Mouse (Mus musculus): Measurements from ENCODE around the gene Slc28a1. TPM values are rescaled to one million over a fixed set of nuclear protein-coding genes. Genes with fewer than 3 reads are reported as not detected.
"Not testable (repeated sequence)": the region's sequence is repeated elsewhere in the genome, so short reads cannot be mapped to it uniquely, and the experiment has no call there.

The Slc28a1 gene
- polyA plus RNA-seq, 1 experiment from 2014 or later: not detected

- 50% methylated on average over 5 of the region's 5 CpGs for WGBS
- Histone ChIP-seq H3K27me3 (no peaks in the 10 kb centered on the region), H3K4me2 (replicated peaks) (no peak overlapping the region), H3K36me3 (no peaks in the 10 kb centered on the region), H3K4me1 (replicated peaks) (no peaks in the 10 kb centered on the region), H3K9me3 (peaks cover 4% of the 10 kb centered on the region), H3K27ac (no peak overlapping the region), H3K4me3 (replicated peaks) (no peak overlapping the region), H3K9ac (replicated peaks) (no peak overlapping the region)
- no peak for ATAC-seq
These were observed 61.7 kb downstream of the Slc28a1 start for GRCm38 (mm10) chr7:81176187-81176769.

- Histone ChIP-seq H3K36me3 (no peaks in the 10 kb centered on the region), H3K9ac (replicated peaks) (no peak overlapping the region), H3K4me1 (replicated peaks) (no peaks in the 10 kb centered on the region), H3K27me3 (no peaks in the 10 kb centered on the region), H3K4me3 (replicated peaks) (no peak overlapping the region), H3K27ac (no peak overlapping the region), H3K4me2 (replicated peaks) (no peak overlapping the region), H3K9me3 (no peaks in the 10 kb centered on the region)
- WGBS: 81% methylated on average over 5 of the region's 5 CpGs
- ATAC-seq: no peak
These were observed 64.9 kb downstream of the Slc28a1 start for GRCm38 (mm10) chr7:81179494-81179893.

GRCm38 (mm10) chr7:81182492-81183175 is 68.0 kb downstream of the Slc28a1 start:
- WGBS: 84% methylated on average over 10 of the region's 10 CpGs
- H3K9ac ChIP-seq (replicated peaks): no peak overlapping the region
- no peaks in the 10 kb centered on the region for H3K4me1 ChIP-seq (replicated peaks)
- no peaks in the 10 kb centered on the region for H3K27me3 ChIP-seq
- ATAC-seq: no peak
- no peaks in the 10 kb centered on the region for H3K36me3 ChIP-seq
- no peak overlapping the region for H3K4me3 ChIP-seq (replicated peaks)
- H3K4me2 ChIP-seq (replicated peaks): no peak overlapping the region
- H3K9me3 ChIP-seq: no peaks in the 10 kb centered on the region
- H3K27ac ChIP-seq: no peak overlapping the region

GRCm38 (mm10) chr7:81183181-81183580 is 68.6 kb downstream of the Slc28a1 start:
- Histone ChIP-seq H3K4me2 (replicated peaks) (no peak overlapping the region), H3K27me3 (no peaks in the 10 kb centered on the region), H3K9me3 (no peaks in the 10 kb centered on the region), H3K4me1 (replicated peaks) (no peaks in the 10 kb centered on the region), H3K4me3 (replicated peaks) (no peak overlapping the region), H3K36me3 (no peaks in the 10 kb centered on the region), H3K9ac (replicated peaks) (no peak overlapping the region), H3K27ac (no peak overlapping the region)
- ATAC-seq: no peak

- WGBS: 83% methylated on average over 2 of the region's 2 CpGs
- Histone ChIP-seq H3K9me3 (no peaks in the 10 kb centered on the region), H3K9ac (replicated peaks) (no peak overlapping the region), H3K36me3 (no peaks in the 10 kb centered on the region), H3K4me1 (replicated peaks) (no peaks in the 10 kb centered on the region), H3K27ac (no peak overlapping the region), H3K4me2 (replicated peaks) (no peak overlapping the region), H3K4me3 (replicated peaks) (no peak overlapping the region), H3K27me3 (no peaks in the 10 kb centered on the region)
- ATAC-seq: no peak
These were observed 69.5 kb downstream of the Slc28a1 start for GRCm38 (mm10) chr7:81184136-81184535.

GRCm38 (mm10) chr7:81184651-81185050 is 70.1 kb downstream of the Slc28a1 start:
- no peaks in the 10 kb centered on the region for H3K9me3 ChIP-seq
- H3K27me3 ChIP-seq: no peaks in the 10 kb centered on the region
- no peak overlapping the region for H3K4me3 ChIP-seq (replicated peaks)
- H3K4me2 ChIP-seq (replicated peaks): no peak overlapping the region
- no peak for ATAC-seq
- no peak overlapping the region for H3K27ac ChIP-seq
- no peaks in the 10 kb centered on the region for H3K4me1 ChIP-seq (replicated peaks)
- H3K9ac ChIP-seq (replicated peaks): no peak overlapping the region
- 75% methylated on average over 1 of the region's 1 CpGs for WGBS
- no peaks in the 10 kb centered on the region for H3K36me3 ChIP-seq

GRCm38 (mm10) chr7:81186036-81186435 is 71.4 kb downstream of the Slc28a1 start:
- H3K4me2 ChIP-seq (replicated peaks); H3K4me1 ChIP-seq (replicated peaks); H3K4me3 ChIP-seq (replicated peaks); H3K9ac ChIP-seq (replicated peaks); H3K9me3 ChIP-seq; H3K27ac ChIP-seq; ATAC-seq; H3K27me3 ChIP-seq; H3K36me3 ChIP-seq: not testable (repeated sequence)

GRCm38 (mm10) chr7:81189180-81189579 is 74.6 kb downstream of the Slc28a1 start:
- 85% methylated on average over 9 of the region's 9 CpGs for WGBS
- H3K4me3 ChIP-seq (replicated peaks): no peak overlapping the region
- no peaks in the 10 kb centered on the region for H3K4me1 ChIP-seq (replicated peaks)
- H3K27me3 ChIP-seq: no peaks in the 10 kb centered on the region
- H3K36me3 ChIP-seq: no peaks in the 10 kb centered on the region
- no peaks in the 10 kb centered on the region for H3K9me3 ChIP-seq
- no peak overlapping the region for H3K27ac ChIP-seq
- H3K4me2 ChIP-seq (replicated peaks): no peak overlapping the region
- no peak overlapping the region for H3K9ac ChIP-seq (replicated peaks)
- ATAC-seq: no peak

GRCm38 (mm10) chr7:81195509-81195908 is 80.9 kb downstream of the Slc28a1 start:
- Histone ChIP-seq H3K9me3 (no peaks in the 10 kb centered on the region), H3K27ac (no peak overlapping the region), H3K4me2 (replicated peaks) (no peak overlapping the region), H3K36me3 (no peaks in the 10 kb centered on the region), H3K9ac (replicated peaks) (no peak overlapping the region), H3K27me3 (no peaks in the 10 kb centered on the region), H3K4me1 (replicated peaks) (peaks cover 7% of the 10 kb centered on the region), H3K4me3 (replicated peaks) (no peak overlapping the region)
- ATAC-seq: no peak
- WGBS: 74% methylated on average over 4 of the region's 4 CpGs

- 71% methylated on average over 3 of the region's 3 CpGs for WGBS
- H3K27me3 ChIP-seq: no peaks in the 10 kb centered on the region
- H3K4me3 ChIP-seq (replicated peaks): no peak overlapping the region
- H3K4me2 ChIP-seq (replicated peaks): no peak overlapping the region
- no peak overlapping the region for H3K9ac ChIP-seq (replicated peaks)
- peaks cover 7% of the 10 kb centered on the region for H3K4me1 ChIP-seq (replicated peaks)
- no peak overlapping the region for H3K27ac ChIP-seq
- no peak for ATAC-seq
- H3K9me3 ChIP-seq: no peaks in the 10 kb centered on the region
- H3K36me3 ChIP-seq: no peaks in the 10 kb centered on the region
These were observed 82.2 kb downstream of the Slc28a1 start for GRCm38 (mm10) chr7:81196796-81197195.

- Histone ChIP-seq H3K4me3 (replicated peaks) (no peak overlapping the region), H3K27ac (no peak overlapping the region), H3K4me2 (replicated peaks) (no peak overlapping the region), H3K36me3 (no peaks in the 10 kb centered on the region), H3K9ac (replicated peaks) (no peak overlapping the region), H3K9me3 (no peaks in the 10 kb centered on the region), H3K4me1 (replicated peaks) (peaks cover 7% of the 10 kb centered on the region), H3K27me3 (no peaks in the 10 kb centered on the region)
- ATAC-seq: no peak
- WGBS: 51% methylated on average over 4 of the region's 4 CpGs
These were observed 83.9 kb downstream of the Slc28a1 start for GRCm38 (mm10) chr7:81198538-81198937.

- H3K4me3 ChIP-seq (replicated peaks): no peak overlapping the region
- WGBS: 79% methylated on average over 5 of the region's 5 CpGs
- no peaks in the 10 kb centered on the region for H3K27me3 ChIP-seq
- no peak overlapping the region for H3K27ac ChIP-seq
- no peaks in the 10 kb centered on the region for H3K36me3 ChIP-seq
- no peak for ATAC-seq
- no peaks in the 10 kb centered on the region for H3K9me3 ChIP-seq
- no peak overlapping the region for H3K4me2 ChIP-seq (replicated peaks)
- peaks cover 7% of the 10 kb centered on the region for H3K4me1 ChIP-seq (replicated peaks)
- no peak overlapping the region for H3K9ac ChIP-seq (replicated peaks)
These were observed 84.5 kb downstream of the Slc28a1 start for GRCm38 (mm10) chr7:81199109-81199508.

GRCm38 (mm10) chr7:81199757-81200156 is 85.2 kb downstream of the Slc28a1 start:
- Histone ChIP-seq H3K9me3 (no peaks in the 10 kb centered on the region), H3K4me1 (replicated peaks) (peaks cover 7% of the 10 kb centered on the region), H3K27me3 (no peaks in the 10 kb centered on the region), H3K9ac (replicated peaks) (no peak overlapping the region), H3K36me3 (no peaks in the 10 kb centered on the region), H3K4me2 (replicated peaks) (no peak overlapping the region), H3K4me3 (replicated peaks) (no peak overlapping the region), H3K27ac (no peak overlapping the region)
- no peak for ATAC-seq
- 67% methylated on average over 4 of the region's 4 CpGs for WGBS

All from midbrain, embryonic 13.5 days (tissue).